Mouse (Mus musculus): ENCODE measurements around the gene Vmn2r37.
"Not testable (repeated sequence)": the region's sequence is repeated elsewhere in the genome, so short reads cannot be mapped to it uniquely, and the experiment has no call there.

Gene Vmn2r37

DNA sequence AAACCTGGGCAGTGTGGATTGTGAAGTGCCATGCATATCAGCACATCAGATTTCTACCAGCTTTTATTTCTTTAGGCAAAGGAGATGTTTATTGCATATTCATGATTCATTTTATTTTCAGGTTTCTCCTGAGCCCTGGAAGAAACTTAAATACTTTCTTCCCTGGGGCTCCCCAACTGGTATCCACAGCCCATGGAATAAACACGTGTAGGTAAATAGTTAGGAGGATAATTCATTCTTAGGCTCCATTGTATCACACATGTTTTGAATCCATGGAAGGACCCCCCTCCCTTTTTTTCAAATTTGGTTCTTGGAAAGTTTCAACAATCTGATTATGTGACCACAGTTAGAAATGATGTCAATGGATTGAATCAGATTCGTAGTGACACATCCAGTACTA lies at the start of gene Vmn2r37:
Gene Vmn2r37 (minus strand): TSS at position 101 of the 400 bp plus-strand sequence.
- not testable (repeated sequence) for DNase-seq (ENCODE audit: low read depth, low spot score)
